Mouse (Mus musculus): ENCODE measurements around the gene Tut1. TPM values are rescaled to one million over a fixed set of nuclear protein-coding genes. Genes with fewer than 3 reads are reported as not detected.
A peak's percentile ranks its signal among the peaks of the same experiment; 100 is the strongest.

Tut1 gene
- total and polyA plus RNA-seq, 2 experiments from 2014 or later, result 17.6 to 24.5 TPM

DNA sequence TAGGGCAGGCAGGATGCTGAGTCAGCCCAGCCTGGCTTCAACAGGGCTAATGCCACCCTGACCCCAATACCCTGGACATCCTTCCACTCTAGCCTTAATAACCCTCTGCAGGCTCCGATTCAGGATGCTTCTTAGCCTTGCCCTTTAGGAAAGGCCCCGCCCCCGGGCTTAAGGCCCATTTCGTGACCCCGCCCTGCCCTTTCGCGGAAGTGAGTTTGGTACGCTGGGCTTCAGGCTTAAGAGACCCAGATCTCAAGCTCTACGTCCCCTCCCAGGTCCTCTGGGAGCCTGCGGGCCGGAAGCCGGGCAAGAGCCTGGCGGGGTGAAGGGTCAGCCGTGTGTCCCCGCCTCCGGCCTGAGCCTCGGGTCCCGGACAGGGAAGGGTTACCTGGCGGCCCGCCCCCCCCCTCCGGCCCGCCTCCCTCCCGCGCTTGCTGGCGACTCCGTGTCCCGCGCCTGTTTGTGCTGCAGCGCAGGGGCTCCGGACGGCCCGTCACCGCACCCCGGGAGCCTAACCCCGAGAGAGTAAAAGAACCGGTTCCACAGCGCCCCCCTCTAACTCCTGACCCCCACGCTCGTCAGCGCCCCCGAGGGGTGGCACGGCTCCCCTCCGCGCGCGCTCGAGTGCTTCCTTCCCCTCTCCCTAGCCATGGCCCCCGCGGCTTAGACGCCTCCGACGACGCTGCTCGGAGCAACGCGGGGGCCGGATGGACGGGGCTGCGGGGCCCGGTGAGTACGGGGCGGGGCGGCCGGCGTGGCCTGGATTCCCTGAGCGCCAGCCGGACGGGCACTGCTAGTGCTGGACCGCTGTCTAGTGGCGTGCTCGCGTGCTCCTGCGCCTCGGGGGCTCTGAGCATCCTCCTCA lies 24.2 kb upstream of the Tut1 start, which contains the start of the genes Rom1 and Eml3:
Rom1 (minus strand) TSS at position 133 of the 865 bp plus-strand sequence.
Eml3 (plus strand) TSS at position 329 of the 865 bp plus-strand sequence.
- Histone ChIP-seq H3K4me3 (ENCODE audit: low read depth, low read length) (peak within 1 kb of the TSS; percentile 44), H3K4me2 (ENCODE audit: low read depth) (peak within 1 kb of the TSS; percentile 61), H3K4me1 (ENCODE audit: insufficient read depth) (peaks cover 4% of the 10 kb centered on the region; the same call in 1 of the 2 replicates), H3K27ac (ENCODE audit: low read depth, low read length) (peak within 1 kb of the TSS; percentile 35; the same call in 1 of the 2 replicates), H3K9me3 (ENCODE audit: low read length) (no peaks in the 10 kb centered on the region), H3K36me3 (ENCODE audit: insufficient read depth) (peaks cover 16% of the 10 kb centered on the region; the same call in 1 of the 2 replicates), H3K9ac (peak within 1 kb of the TSS; percentile 57), H3K27me3 (ENCODE audit: insufficient read depth, low read length) (no peaks in the 10 kb centered on the region)
- WGBS, result 3% methylated on average over 70 of the region's 74 CpGs
- ATAC-seq (peak; percentile 65), DNase-seq (peak; percentile 49)
- peak; percentile 55 for TF ChIP-seq CTCF (IDR thresholded peaks at IDR 0.05; ENCODE audit: low read depth)

DNA sequence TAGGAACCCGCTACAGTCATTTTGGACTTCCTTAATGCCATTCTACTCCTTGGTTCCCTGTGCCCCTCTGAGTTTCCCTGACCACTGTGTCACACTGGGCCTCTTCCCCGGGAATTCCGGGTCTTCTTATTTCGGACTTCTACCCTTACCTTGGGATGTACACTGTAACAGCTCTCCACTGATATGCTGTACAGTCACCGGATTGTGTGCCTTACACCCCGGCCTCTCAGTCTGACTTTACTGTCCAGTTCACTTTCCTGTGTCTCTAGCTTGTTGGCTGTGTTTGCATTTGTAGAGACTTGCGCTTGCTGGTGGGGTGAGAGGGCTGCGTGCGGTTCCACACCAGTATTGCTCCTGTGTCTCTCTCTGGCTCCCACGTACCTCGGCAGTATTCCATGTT lies 23.5 kb upstream of the Tut1 start:
- no peaks in the 10 kb centered on the region for H3K9me3 ChIP-seq (ENCODE audit: low read length)
- no peak for TF ChIP-seq CTCF (IDR thresholded peaks at IDR 0.05; ENCODE audit: low read depth)
- no peak for ATAC-seq
- H3K27ac ChIP-seq (ENCODE audit: low read depth, low read length), result no peak overlapping the region
- H3K36me3 ChIP-seq (ENCODE audit: insufficient read depth), result peaks cover 16% of the 10 kb centered on the region; the same call in 1 of the 2 replicates
- no peak for DNase-seq
- no peaks in the 10 kb centered on the region for H3K27me3 ChIP-seq (ENCODE audit: insufficient read depth, low read length)
- 19% methylated on average over 11 of the region's 11 CpGs for WGBS
- H3K9ac ChIP-seq, result peak overlapping the region; percentile 57
- H3K4me3 ChIP-seq (ENCODE audit: low read depth, low read length), result peak overlapping the region; percentile 44
- peak overlapping the region; percentile 61 for H3K4me2 ChIP-seq (ENCODE audit: low read depth)
- H3K4me1 ChIP-seq (ENCODE audit: insufficient read depth), result peaks cover 4% of the 10 kb centered on the region; the same call in 1 of the 2 replicates

DNA sequence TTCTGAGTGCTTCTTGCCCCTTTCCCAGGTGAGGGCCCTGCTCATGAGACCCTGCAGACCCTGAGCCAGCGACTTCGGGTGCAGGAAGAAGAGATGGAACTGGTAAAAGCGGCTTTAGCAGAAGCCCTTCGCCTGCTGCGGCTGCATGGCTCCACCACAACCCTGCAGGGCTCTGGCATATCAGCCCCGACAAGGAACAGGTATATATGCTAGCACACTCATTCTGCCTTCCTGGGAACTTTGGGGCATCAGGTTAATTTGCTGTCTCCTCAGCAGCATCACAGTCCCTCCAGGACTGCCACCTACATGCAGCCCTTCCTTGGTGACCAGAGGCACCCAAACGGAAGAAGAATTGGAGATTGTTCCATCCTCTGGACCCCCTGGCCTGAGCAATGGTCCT lies 22.9 kb upstream of the Tut1 start:
- Histone ChIP-seq H3K36me3 (ENCODE audit: insufficient read depth) (peaks cover 9% of the 10 kb centered on the region; the same call in 1 of the 2 replicates), H3K4me1 (ENCODE audit: insufficient read depth) (peaks cover 4% of the 10 kb centered on the region; the same call in 1 of the 2 replicates), H3K27me3 (ENCODE audit: insufficient read depth, low read length) (no peaks in the 10 kb centered on the region), H3K27ac (ENCODE audit: low read depth, low read length) (no peak overlapping the region), H3K4me2 (ENCODE audit: low read depth) (no peak overlapping the region; the same call in 1 of the 2 replicates), H3K9me3 (ENCODE audit: low read length) (no peaks in the 10 kb centered on the region), H3K9ac (no peak overlapping the region), H3K4me3 (ENCODE audit: low read depth, low read length) (no peak overlapping the region)
- no peak for TF ChIP-seq CTCF (IDR thresholded peaks at IDR 0.05; ENCODE audit: low read depth)
- ATAC-seq (no peak), DNase-seq (no peak)
- 81% methylated on average over 7 of the region's 7 CpGs for WGBS

DNA sequence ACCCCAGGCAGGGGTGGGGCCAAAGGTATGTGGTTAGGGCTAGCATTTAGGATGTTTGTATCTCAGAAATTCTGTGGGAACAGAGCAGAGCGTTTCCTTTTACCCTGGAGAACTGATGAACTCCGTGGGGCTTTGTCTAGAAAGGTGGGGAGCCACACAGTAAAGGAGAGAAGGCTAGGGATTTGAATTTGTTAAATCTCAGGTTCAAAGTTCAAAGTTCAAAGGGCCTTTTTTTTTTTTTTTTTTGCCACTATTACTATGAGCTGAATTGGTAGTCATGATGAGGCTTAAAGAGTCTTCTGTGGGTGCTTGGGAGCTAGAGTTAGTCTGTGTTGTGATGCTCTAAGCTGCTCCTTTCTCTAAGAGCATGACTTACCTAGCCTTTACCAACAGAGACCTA lies 16.9 kb upstream of the Tut1 start:
- Histone ChIP-seq H3K4me3 (ENCODE audit: low read depth, low read length) (no peak overlapping the region), H3K9ac (no peak overlapping the region), H3K4me2 (ENCODE audit: low read depth) (no peak overlapping the region), H3K27me3 (ENCODE audit: insufficient read depth, low read length) (no peaks in the 10 kb centered on the region), H3K27ac (ENCODE audit: low read depth, low read length) (no peak overlapping the region), H3K4me1 (ENCODE audit: insufficient read depth) (no peaks in the 10 kb centered on the region), H3K9me3 (ENCODE audit: low read length) (no peaks in the 10 kb centered on the region), H3K36me3 (ENCODE audit: insufficient read depth) (peaks cover 9% of the 10 kb centered on the region)
- DNase-seq (no peak), ATAC-seq (no peak)
- TF ChIP-seq CTCF (IDR thresholded peaks at IDR 0.05; ENCODE audit: low read depth), result no peak
- 80% methylated on average over 2 of the region's 2 CpGs for WGBS

DNA sequence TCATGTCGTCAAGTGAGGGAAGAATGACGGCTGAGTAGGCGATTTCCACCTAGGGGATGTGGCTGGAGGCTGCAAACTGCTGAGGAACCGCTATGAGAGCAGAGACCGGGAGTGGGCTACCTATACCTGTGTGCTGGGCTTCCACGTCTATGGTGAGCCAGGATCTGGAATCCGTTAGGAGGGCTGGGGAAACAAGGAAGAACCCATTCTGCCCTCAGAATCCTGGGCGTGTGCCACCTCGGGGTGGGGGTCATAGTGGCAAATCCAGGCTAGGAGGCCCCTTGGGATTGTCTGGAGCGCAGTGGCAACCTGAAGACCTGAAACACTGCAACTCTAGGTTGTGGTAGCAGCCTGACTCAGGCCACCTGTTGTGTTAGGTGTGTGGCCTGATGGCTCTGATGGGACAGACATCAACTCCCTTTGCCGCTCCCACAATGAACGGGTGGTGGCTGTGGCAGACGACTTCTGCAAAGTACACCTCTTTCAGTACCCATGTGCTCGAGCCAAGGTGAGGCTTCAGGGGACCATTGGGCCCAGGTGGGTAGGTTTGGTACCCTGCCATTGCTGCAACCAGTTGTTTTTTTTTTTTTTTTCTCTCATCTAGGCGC lies 13.0 kb upstream of the Tut1 start:
- 82% methylated on average over 15 of the region's 15 CpGs for WGBS
- TF ChIP-seq CTCF (IDR thresholded peaks at IDR 0.05; ENCODE audit: low read depth), result no peak
- Histone ChIP-seq H3K9me3 (ENCODE audit: low read length) (no peaks in the 10 kb centered on the region), H3K4me2 (ENCODE audit: low read depth) (peak overlapping the region; percentile 71; the same call in 1 of the 2 replicates), H3K4me3 (ENCODE audit: low read depth, low read length) (peak overlapping the region; percentile 92; the same call in 1 of the 2 replicates), H3K36me3 (ENCODE audit: insufficient read depth) (peaks cover 18% of the 10 kb centered on the region), H3K27ac (ENCODE audit: low read depth, low read length) (no peak overlapping the region), H3K4me1 (ENCODE audit: insufficient read depth) (peaks cover 9% of the 10 kb centered on the region; the same call in 1 of the 2 replicates), H3K27me3 (ENCODE audit: insufficient read depth, low read length) (no peaks in the 10 kb centered on the region), H3K9ac (peak overlapping the region; percentile 99; the same call in 1 of the 2 replicates)
- ATAC-seq (no peak), DNase-seq (no peak)

DNA sequence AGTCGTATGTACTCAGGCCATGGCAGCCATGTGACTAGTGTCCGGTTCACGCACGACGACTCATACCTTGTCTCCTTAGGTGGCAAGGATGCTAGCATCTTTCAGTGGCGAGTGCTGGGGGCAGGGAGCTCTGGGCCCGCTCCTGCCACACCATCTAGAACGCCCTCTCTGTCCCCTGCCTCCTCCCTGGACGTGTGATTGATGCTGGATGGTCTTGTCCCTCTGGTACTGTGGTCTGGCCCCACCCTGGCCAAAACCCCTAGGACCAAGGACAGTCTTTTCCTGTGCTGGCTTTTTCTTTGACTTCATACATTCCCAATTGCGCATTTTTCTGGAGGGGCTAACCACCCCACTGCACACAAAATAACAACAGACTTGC lies 12.5 kb upstream of the Tut1 start:
- 27% methylated on average over 10 of the region's 10 CpGs for WGBS
- peak overlapping the region; percentile 92 for H3K4me3 ChIP-seq (ENCODE audit: low read depth, low read length)
- TF ChIP-seq CTCF (IDR thresholded peaks at IDR 0.05; ENCODE audit: low read depth), result no peak

More for the DNA sequence above, 12.5 kb upstream of the Tut1 start:
- Histone ChIP-seq H3K9ac (peak overlapping the region; percentile 99), H3K4me2 (ENCODE audit: low read depth) (peak overlapping the region; percentile 71), H3K27me3 (ENCODE audit: insufficient read depth, low read length) (no peaks in the 10 kb centered on the region), H3K4me1 (ENCODE audit: insufficient read depth) (peaks cover 9% of the 10 kb centered on the region; the same call in 1 of the 2 replicates), H3K27ac (ENCODE audit: low read depth, low read length) (peak overlapping the region; percentile 57), H3K9me3 (ENCODE audit: low read length) (no peaks in the 10 kb centered on the region), H3K36me3 (ENCODE audit: insufficient read depth) (peaks cover 23% of the 10 kb centered on the region)
- no peak for DNase-seq
- no peak for ATAC-seq
